Mouse (Mus musculus) urinary bladder, postnatal 14 days (tissue): ENCODE results near the gene Dppa4.
"Not testable (repeated sequence)": the region's sequence is repeated elsewhere in the genome, so short reads cannot be mapped to it uniquely, and the experiment has no call there.

Experiments
- DNase-seq: peaks from one replicate; pipeline ENCODE4 v3.0.0; 2021; ENCODE audit warnings: low spot score

Gene Dppa4

GRCm38 (mm10) chr16:48283517-48283916, at the start of gene Dppa4:
Gene Dppa4 (plus strand): TSS chr16:48283733.
- DNase-seq = no peak

DNA sequence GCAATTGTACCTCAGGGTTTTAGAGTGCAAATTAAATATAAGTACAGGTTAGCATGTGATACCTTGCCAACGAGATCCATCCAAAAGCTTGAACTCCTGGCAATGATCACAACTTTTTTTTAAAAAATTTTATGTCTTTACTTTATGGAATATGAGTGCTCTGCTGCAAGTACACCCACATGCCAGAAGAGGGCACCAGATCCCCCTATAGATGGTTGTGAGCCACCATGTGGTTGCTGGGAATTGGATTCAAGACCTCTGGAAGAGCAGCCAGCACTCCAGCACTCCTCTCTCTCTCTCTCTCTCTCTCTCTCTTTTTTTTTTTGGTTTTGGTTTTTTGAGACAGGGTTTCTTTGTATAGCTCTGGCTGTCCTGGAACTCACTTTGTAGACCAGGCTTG, 48.5 kb upstream of the Dppa4 start:
- DNase-seq = no peak

- no peak for DNase-seq
Observed at GRCm38 (mm10) chr16:48237676-48238075, 45.9 kb upstream of the Dppa4 start.

DNA sequence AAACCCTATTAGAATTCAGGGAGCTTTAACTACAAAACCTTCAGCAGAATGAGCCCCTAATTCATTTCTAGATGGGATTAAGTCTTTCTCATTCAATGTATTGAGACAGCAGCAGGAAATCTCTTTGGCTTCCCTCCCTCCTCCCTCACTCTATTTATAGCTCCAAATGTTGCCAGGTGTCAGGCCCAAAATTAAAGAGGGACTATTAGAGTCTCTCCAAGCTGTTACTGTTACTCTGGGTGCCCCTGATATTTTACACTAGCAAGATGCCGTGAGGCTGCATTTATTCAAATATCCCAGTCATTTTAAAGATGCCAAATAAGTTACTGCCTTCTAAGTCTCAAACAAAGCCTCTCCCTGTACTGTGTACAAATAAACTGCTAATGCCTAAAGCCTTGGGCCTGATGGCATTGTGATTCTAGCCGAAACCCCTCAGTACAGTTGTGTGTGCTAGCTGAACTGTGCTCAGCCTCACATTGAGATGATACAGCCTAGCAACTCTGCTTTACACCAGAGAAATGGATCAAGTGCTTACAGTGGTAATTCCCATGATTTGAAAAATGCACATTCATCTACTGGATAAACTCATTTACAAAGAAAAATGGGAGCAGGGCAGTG, 36.4 kb upstream of the Dppa4 start:
- no peak for DNase-seq

GRCm38 (mm10) chr16:48252824-48253223, 30.7 kb upstream of the Dppa4 start:
- no peak for DNase-seq

- no peak for DNase-seq
Observed at GRCm38 (mm10) chr16:48254584-48254983, 28.9 kb upstream of the Dppa4 start.

GRCm38 (mm10) chr16:48259519-48259918, 24.0 kb upstream of the Dppa4 start:
- DNase-seq = no peak

DNA sequence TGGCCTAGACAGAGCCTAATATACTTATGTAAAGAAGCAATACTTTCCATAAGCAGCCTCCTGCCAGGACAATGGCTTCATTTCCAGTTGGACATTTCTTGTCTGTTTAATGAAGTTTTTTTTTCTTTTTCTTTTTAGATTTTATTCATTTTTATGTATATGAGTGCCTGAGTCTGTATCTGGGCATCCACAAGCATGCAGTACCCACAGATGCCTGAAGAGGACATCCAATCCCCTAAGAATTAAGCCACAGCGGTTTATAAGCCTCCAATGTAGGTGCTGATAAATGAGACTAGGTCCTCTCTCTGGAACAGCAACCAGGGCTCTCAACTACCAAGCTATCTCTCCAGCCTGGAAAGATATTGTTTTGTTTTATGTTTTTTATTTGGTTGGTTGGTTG, 20.6 kb upstream of the Dppa4 start:
- no peak for DNase-seq

DNA sequence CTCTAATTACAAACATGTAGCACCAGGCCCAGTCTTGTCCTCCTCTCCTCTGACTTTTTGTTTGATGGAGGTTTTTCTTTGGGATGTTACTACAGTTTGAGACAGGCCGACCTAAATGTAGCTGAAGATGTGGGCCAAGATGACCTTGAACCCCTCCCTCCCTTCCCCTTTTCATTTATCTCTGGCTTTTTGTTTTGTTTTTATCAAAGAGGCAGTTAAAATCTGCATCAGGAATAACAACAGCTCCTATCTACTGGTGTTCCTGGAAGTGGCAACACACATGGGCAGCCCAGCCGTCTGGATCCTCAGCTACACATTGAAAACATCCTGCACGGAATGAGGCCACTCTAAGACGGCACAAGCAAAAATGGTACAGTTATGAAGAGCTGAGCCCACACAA, 17.7 kb upstream of the Dppa4 start:
- no peak for DNase-seq

DNA sequence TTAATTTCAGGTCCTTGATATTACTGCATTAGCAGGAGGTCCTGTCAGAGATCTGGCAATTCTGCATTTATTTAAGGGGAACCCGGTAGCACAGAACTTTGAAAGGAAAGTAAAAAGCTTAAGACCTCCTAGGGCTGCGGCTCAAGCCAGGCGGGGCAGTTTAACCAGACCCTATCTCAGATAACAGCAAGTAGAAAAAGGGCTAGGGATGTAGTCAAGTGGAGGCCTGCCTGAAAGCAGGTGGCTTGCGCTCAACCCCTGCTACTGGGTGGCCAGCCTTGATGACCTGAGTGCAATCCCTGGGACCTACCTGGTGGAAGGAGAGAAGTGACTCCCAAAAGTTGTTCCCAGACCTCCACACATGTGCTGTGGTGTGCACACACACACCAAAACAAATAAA, 6.6 kb upstream of the Dppa4 start:
- DNase-seq = no peak

DNA sequence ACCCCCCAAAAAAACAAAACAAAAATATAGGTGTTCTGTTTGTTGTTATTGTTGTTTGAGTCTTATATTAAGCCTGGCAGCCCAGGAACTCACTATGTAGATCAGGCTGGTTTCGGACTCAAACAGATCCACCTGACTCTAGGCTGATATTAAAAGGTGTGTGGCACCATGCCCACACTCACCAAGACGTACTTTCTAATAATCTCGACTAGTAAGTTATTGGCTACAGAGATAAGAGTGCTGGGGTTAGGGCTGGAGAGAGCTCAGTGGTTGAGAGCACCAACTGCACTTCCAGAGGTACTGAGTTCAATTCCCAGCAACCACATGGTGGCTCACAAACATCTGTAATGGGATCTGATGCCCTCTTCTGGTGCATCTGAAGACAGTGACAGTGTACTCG, 2.6 kb upstream of the Dppa4 start:
- no peak for DNase-seq

DNA sequence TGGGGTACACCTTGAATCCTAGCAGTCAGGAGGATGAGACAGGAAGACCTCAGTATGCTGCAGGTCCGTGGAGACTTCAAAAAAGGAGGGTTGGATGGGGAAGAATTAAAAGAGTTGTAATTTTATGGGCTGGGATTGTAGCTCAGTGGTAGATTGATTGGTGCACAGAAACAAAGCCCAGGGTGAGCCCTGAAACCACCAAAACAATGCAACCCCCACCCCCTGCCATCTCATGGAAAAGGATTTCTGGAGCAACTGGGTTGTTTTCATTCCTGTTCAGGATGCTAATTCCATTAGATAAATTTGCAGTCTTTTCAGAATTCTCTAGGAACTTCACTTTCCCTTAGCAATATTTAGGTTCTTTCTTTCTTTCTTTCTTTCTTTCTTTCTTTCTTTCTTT, 732 bp upstream of the Dppa4 start:
- DNase-seq = no peak

DNA sequence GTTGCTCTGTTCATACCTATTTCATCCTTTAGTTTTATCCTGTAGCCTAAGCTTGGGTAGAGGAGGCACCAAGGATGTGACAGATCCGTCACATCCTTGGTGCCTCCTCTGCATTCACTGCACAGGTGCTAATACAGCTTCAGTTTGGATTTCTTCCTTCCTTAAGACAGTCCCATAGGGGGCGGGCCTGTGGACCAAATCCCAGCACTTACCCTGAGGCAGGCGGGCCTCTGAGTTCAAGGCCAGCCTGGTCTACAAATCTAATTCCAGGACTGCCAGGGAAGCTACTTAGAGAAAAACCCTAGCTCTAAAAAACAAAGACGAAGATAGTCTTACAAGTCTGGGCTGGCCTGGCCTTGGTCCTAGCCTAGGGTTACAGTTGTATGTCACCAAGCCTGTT, 2.0 kb downstream of the Dppa4 start:
- no peak for DNase-seq

DNA sequence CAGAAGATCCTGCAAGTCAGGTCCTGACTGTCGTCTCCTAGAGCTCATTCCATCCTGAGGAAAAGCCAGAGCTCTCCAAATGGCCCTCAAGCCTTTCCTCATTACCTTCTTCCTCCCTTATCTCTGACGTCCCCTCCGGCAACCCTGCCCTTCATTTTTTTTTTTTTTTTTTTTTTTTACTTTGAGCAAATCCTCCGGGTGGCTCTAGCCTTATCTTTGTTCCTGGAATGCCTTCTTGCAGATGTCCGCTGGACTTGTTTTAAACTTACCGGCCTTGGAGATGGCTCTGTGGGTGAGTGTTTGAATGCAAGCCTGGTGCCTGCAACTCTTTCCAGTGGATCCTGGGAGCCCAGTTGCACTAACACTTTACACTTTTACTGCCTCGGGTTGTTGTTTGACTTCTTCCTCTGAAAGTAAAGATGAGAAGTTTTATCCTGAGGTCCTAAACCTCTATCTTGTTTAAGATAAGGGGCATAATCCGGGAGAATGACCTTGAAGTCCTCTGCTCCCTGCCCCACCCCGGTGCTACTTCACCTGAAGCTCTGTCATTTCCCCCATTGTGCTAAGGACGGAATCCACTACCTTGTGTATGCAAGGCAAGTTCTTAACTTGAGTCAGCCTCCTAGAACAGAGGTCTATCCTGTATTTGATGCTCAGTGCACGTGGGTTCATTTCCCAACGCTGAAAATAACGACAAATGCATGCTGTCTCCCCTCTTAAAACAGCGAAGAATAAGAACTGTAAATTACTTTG, 14.0 kb downstream of the Dppa4 start:
- DNase-seq = no peak

DNA sequence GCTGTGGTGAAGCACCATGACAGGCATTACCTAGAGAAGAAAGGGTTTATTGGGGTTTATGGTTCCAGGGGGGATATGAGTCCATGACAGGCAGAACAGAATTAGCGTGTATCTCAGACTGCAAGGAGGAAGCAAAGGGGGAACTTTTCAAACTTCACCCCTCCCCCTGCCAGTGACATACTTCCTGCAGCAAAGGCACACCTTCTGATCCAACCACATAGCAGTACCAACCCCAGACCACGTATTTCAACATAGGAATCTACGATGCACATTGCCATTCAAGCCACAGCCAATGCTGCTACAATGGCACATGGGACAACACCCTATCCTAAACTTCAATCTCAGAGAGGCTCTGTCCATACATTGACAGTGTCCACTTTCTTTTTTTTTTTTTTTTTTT, 16.4 kb downstream of the Dppa4 start:
- no peak for DNase-seq

- no peak for DNase-seq
Observed at GRCm38 (mm10) chr16:48303509-48303908, 20.0 kb downstream of the Dppa4 start, which contains the start of gene Dppa2. Gene Dppa2 (plus strand): TSS chr16:48303908.

DNA sequence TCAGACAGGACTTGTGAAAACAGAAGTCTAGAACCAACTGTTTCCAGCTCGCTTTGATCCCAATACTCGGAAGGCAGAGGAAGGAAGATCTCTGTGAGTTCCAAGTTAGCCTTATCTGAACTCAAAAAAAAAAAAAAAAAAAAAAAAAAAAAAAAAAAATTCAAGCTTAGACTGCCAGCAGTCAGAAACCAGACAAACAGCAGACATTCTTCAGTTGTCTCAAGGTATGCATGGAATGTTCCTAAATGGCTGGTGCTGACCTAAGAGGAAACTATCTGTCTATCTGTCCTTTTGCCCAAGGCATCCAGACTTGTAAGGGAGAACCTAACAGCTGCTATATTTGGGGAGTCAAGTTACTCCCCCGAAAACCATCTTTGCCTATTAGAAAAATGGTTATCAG, 20.4 kb downstream of the Dppa4 start:
- DNase-seq = no peak

DNA sequence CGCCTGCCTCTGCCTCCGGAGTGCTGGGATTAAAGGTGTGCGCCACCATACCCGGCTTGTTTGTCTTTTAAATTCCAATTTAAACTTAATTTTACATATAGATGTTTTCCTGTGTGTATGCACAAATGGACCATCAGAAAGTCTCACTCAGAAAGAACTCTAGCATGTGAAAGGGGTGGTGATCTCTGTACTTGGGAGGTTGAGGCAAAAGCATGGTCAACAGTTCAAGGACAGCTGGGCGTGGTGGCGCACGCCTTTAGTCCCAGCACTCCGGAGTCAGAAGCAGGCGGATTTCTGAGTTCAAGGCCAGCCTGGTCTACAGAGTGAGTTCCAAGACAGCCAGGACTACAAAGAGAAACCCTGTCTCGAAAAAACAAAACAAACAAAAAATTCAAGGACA, 25.4 kb downstream of the Dppa4 start:
- DNase-seq = not testable (repeated sequence)

- DNase-seq = no peak
Observed at GRCm38 (mm10) chr16:48309912-48310630, 26.5 kb downstream of the Dppa4 start.

- no peak for DNase-seq
Observed at GRCm38 (mm10) chr16:48315294-48315693, 31.8 kb downstream of the Dppa4 start.

GRCm38 (mm10) chr16:48320781-48321180, 37.2 kb downstream of the Dppa4 start:
- DNase-seq = no peak

GRCm38 (mm10) chr16:48323133-48323532, 39.6 kb downstream of the Dppa4 start:
- no peak for DNase-seq
